Mouse (Mus musculus): Measurements from ENCODE around the gene Slc22a16. TPM values are rescaled to one million over a fixed set of nuclear protein-coding genes. Genes with fewer than 3 reads are reported as not detected.

Slc22a16 gene
- total RNA-seq, 2 experiments from 2014 or later, result not detected

DNA sequence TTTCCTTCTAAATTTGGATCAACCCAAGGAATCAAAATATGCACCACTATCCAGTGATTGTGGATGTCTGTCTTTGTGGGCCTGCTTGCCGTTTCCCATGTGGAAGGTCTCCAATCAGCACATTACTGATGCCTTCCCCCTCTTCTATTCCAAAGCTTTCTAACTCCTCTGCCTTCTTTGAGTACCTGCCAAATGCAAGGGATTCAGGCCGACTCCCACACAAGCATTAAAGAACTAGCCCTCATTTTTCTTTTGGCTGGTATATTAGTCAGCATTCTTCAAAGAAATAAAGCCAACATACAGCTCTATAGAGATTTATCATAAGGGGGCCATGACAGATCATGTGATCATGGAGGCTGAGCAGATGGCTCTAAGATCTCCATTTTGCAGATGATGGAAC, 81.5 kb downstream of the Slc22a16 start:
- intact Hi-C loops (cut with DNase I), result no loop called here
- DNase-seq, result no peak

Other genes starting within 250 kb of the Slc22a16 start
- gene Cdk19, start 230.8 kb upstream of the Slc22a16 start, total RNA-seq (2021), result 10 to 100 TPM; 14.5 to 16.1 TPM
- 10 to 100 TPM; 34.7 to 38.7 TPM for gene Ddo, start 59.7 kb downstream of the Slc22a16 start, total RNA-seq (2021)
- gene Mettl24, start 112.9 kb downstream of the Slc22a16 start, total RNA-seq (2021), result 1 to 10 TPM; 1.1 to 1.4 TPM

All from heart, postnatal 36 days (tissue).